Mouse (Mus musculus) cerebellum, adult 2 months (tissue): ENCODE measurements around the gene Dock2. TPM values are rescaled to one million over a fixed set of nuclear protein-coding genes. Genes with fewer than 3 reads are reported as not detected.
A peak's percentile ranks its signal among the peaks of the same experiment; 100 is the strongest.
"Not testable (repeated sequence)": the region's sequence is repeated elsewhere in the genome, so short reads cannot be mapped to it uniquely, and the experiment has no call there.

Experiments
- DNase-seq, 2 experiments: peaks; one replicate each; pipeline ENCODE4 v3.0.0; 2021
- H3K27ac ChIP-seq: fragments of 200-500 bp; 2 replicates; pipeline ENCODE4 v1.5.1; 2012; ENCODE audit warnings: low read length, control low read depth, inconsistent platforms; ENCODE audit not compliant: insufficient read depth
- H3K27me3 ChIP-seq: fragments of 200-500 bp; 2 replicates; pipeline ENCODE4 v1.6.1; 2012; ENCODE audit warnings: inconsistent platforms, mild to moderate bottlenecking, low read length, moderate library complexity; ENCODE audit not compliant: control insufficient read depth, insufficient read depth
- H3K4me1 ChIP-seq: fragments of 200-500 bp; 2 replicates; pipeline ENCODE4 v1.6.1; 2011; ENCODE audit warnings: low read length; ENCODE audit not compliant: control insufficient read depth, insufficient read depth
- H3K4me3 ChIP-seq: fragments of 200-500 bp; replicated peaks from 2 replicates; pipeline ENCODE3; 2011; ENCODE audit warnings: mild to moderate bottlenecking, low read depth, low read length, control low read depth; ENCODE audit not compliant: insufficient read depth
- CTCF ChIP-seq: fragments of 200-500 bp; IDR thresholded peaks from 2 replicates; pipeline ENCODE4 v1.5.1; 2011; ENCODE audit warnings: low read depth, mild to moderate bottlenecking, control low read depth, low read length, moderate library complexity, borderline replicate concordance; ENCODE audit not compliant: insufficient read depth
- POLR2A ChIP-seq: fragments of 200-500 bp; IDR thresholded peaks from 2 replicates; pipeline ENCODE4 v1.6.1; 2011; ENCODE audit warnings: low read length, control low read depth, borderline replicate concordance; ENCODE audit not compliant: insufficient read depth
- WGBS: fragments of 180-500 bp; shearing (Covaris S2); methylation state at CpG from one replicate; pipeline ENCODE4 v1.1.7; 2018; 5-methylcytosine and 5-hydroxymethylcytosine counted together
- polyA plus RNA-seq: library from polyadenylated mRNA; depleted of rRNA; stranded (reverse); fragments of >200 nt; gene quantifications from 2 replicates; pipeline ENCODE4 v1.2.3, GENCODE M21; 2012

The Dock2 gene
- polyA plus RNA-seq, 1 experiment = 0.69 TPM

- H3K27me3 ChIP-seq = no peaks in the 10 kb centered on the region
- no peaks in the 10 kb centered on the region for H3K4me1 ChIP-seq
- no peak overlapping the region for H3K27ac ChIP-seq
- H3K4me3 ChIP-seq = no peak overlapping the region
- TF ChIP-seq CTCF = no peak; the same call in 1 of the 2 replicates
- no peak for TF ChIP-seq POLR2A
- WGBS = 19% methylated on average over 5 of the region's 5 CpGs
- no peak for DNase-seq
Observed at GRCm38 (mm10) chr11:34236091-34236759, 547.5 kb downstream of the Dock2 start.

- H3K27ac ChIP-seq = no peak overlapping the region
- H3K4me3 ChIP-seq = no peak overlapping the region
- TF ChIP-seq POLR2A (no peak), CTCF (peak; percentile 61)
- WGBS = 35% methylated on average over 6 of the region's 6 CpGs
- H3K4me1 ChIP-seq = no peaks in the 10 kb centered on the region
- no peaks in the 10 kb centered on the region for H3K27me3 ChIP-seq
- peak; percentile 13 to 46 for DNase-seq
Observed at GRCm38 (mm10) chr11:34228758-34229364, 554.8 kb downstream of the Dock2 start.

- 67% methylated on average over 1 of the region's 1 CpGs for WGBS
- no peak for TF ChIP-seq POLR2A
- no peak for TF ChIP-seq CTCF
- no peaks in the 10 kb centered on the region for H3K4me1 ChIP-seq
- no peak overlapping the region for H3K27ac ChIP-seq
- no peaks in the 10 kb centered on the region for H3K27me3 ChIP-seq
- DNase-seq = no peak
- H3K4me3 ChIP-seq = no peak overlapping the region
Observed at GRCm38 (mm10) chr11:34227180-34227579, 556.5 kb downstream of the Dock2 start.

GRCm38 (mm10) chr11:34220596-34220995 is 563.1 kb downstream of the Dock2 start:
- DNase-seq, H3K27ac ChIP-seq, H3K4me1 ChIP-seq, H3K4me3 ChIP-seq, H3K27me3 ChIP-seq: not testable (repeated sequence)
- 87% methylated on average over 4 of the region's 4 CpGs for WGBS

GRCm38 (mm10) chr11:34212853-34213252 is 570.8 kb downstream of the Dock2 start:
- Histone ChIP-seq H3K27me3 (no peaks in the 10 kb centered on the region), H3K4me3 (no peak overlapping the region), H3K4me1 (no peaks in the 10 kb centered on the region; the same call in 1 of the 2 replicates), H3K27ac (no peak overlapping the region)
- WGBS = 10% methylated on average over 5 of the region's 5 CpGs
- DNase-seq = peak; percentile 46 to 50
- TF ChIP-seq POLR2A (no peak), CTCF (peak; percentile 51)

GRCm38 (mm10) chr11:34207989-34208388 is 575.7 kb downstream of the Dock2 start, which contains the start of gene Foxi1:
Gene Foxi1 (minus strand): TSS chr11:34208089.
- 78% methylated on average over 10 of the region's 10 CpGs for WGBS
- no peak for TF ChIP-seq CTCF
- no peak for TF ChIP-seq POLR2A
- DNase-seq = no peak
- H3K4me1 ChIP-seq = no peaks in the 10 kb centered on the region; the same call in 1 of the 2 replicates
- no peaks in the 10 kb centered on the region for H3K27me3 ChIP-seq
- H3K27ac ChIP-seq = no peak within 1 kb of the TSS
- H3K4me3 ChIP-seq = no peak within 1 kb of the TSS

GRCm38 (mm10) chr11:34202769-34203168 is 580.9 kb downstream of the Dock2 start:
- no peak for TF ChIP-seq CTCF
- TF ChIP-seq POLR2A = no peak
- no peak for DNase-seq
- Histone ChIP-seq H3K4me3 (no peak overlapping the region), H3K27me3 (no peaks in the 10 kb centered on the region), H3K27ac (no peak overlapping the region), H3K4me1 (no peaks in the 10 kb centered on the region)
- 50% methylated on average over 1 of the region's 1 CpGs for WGBS

- Histone ChIP-seq H3K4me1 (no peaks in the 10 kb centered on the region), H3K4me3 (no peak overlapping the region), H3K27me3 (no peaks in the 10 kb centered on the region), H3K27ac (no peak overlapping the region)
- DNase-seq = no peak
- no peak for TF ChIP-seq CTCF
- no peak for TF ChIP-seq POLR2A
- WGBS = 92% methylated on average over 3 of the region's 3 CpGs
Observed at GRCm38 (mm10) chr11:34195142-34195541, 588.5 kb downstream of the Dock2 start.
